Mouse (Mus musculus): ENCODE data around the gene Tram2. TPM values are rescaled to one million over a fixed set of nuclear protein-coding genes. Genes with fewer than 3 reads are reported as not detected.

Tram2 gene
- polyA plus RNA-seq, 1 experiment from 2014 or later = 2.8 TPM

DNA sequence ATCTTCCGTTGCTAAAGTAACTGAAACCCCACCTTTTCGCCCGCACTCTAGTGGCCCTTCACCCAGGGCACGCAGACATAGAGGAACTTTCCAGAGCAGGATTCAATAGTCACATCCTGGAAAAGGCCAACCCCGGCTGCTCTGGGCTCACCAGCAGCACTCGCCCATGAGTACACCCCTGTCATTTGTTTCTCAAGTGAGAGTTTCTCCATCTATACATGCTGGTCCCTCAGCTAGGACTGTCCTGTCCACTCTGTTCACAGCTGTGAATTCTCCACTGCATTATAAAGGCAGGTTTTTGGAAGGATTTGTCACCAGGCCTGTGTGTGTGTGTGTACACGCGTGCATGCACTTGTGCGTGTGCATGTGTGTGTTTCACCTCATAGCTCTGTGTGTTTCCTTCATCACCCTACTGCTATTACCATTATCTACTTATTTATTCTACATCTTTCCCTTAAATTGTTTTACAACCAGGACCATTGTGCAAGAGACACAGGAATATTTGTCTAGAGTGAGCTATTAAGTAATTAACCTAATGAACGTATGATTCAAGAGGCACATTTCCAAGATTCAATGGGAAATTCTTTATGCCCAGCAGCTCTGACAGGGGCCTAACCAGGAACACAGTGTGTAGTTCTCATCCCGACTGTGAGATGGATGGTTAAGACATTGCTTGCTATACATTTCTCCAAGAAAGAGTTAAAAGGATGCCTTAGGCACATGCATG lies 45.8 kb downstream of the Tram2 start:
- 93% methylated on average over 11 of the region's 11 CpGs for WGBS
- no peaks in the 10 kb centered on the region for H3K36me3 ChIP-seq (replicated peaks; ENCODE audit: control insufficient read depth, insufficient read depth)
- no peaks in the 10 kb centered on the region for H3K27me3 ChIP-seq (ENCODE audit: control insufficient read depth, insufficient read depth, low read length)
- H3K4me2 ChIP-seq (replicated peaks) = no peak overlapping the region
- no peaks in the 10 kb centered on the region for H3K4me1 ChIP-seq (replicated peaks; ENCODE audit: control insufficient read depth, insufficient read depth, low read length)
- H3K4me3 ChIP-seq (replicated peaks; ENCODE audit: low read length) = no peak overlapping the region
- H3K27ac ChIP-seq = no peak overlapping the region
- H3K9ac ChIP-seq = no peak overlapping the region
- ATAC-seq (ENCODE audit: low FRiP score) = no peak
- no peak for DNase-seq (ENCODE audit: low spot score)
- H3K9me3 ChIP-seq (ENCODE audit: control insufficient read depth, low read length) = no peaks in the 10 kb centered on the region

DNA sequence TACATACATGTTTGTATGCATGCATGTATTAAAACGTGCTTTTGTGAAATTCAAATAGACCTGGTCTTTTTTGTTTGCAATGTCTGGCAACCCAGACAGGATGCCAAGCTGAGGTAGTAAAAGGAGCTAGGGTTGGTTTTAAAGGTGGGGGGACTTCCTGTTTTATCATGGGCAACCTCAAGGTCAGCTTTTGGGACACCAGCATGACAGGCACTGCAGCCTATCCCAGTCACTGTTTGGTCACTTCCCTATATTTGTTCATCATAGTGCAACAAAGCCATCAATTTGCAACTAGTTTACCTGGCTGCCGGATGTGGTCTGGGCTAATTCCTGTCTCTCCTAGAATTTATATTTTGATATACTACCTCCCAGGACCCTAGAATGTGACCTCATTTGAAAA lies 47.4 kb downstream of the Tram2 start:
- Histone ChIP-seq H3K4me2 (replicated peaks) (no peak overlapping the region), H3K9me3 (ENCODE audit: control insufficient read depth, low read length) (no peaks in the 10 kb centered on the region), H3K4me3 (replicated peaks; ENCODE audit: low read length) (no peak overlapping the region), H3K9ac (no peak overlapping the region), H3K27me3 (ENCODE audit: control insufficient read depth, insufficient read depth, low read length) (no peaks in the 10 kb centered on the region), H3K27ac (no peak overlapping the region), H3K4me1 (replicated peaks; ENCODE audit: control insufficient read depth, insufficient read depth, low read length) (no peaks in the 10 kb centered on the region), H3K36me3 (replicated peaks; ENCODE audit: control insufficient read depth, insufficient read depth) (no peaks in the 10 kb centered on the region)
- ATAC-seq (ENCODE audit: low FRiP score) (no peak), DNase-seq (ENCODE audit: low spot score) (no peak)
- 89% methylated on average over 2 of the region's 2 CpGs for WGBS

DNA sequence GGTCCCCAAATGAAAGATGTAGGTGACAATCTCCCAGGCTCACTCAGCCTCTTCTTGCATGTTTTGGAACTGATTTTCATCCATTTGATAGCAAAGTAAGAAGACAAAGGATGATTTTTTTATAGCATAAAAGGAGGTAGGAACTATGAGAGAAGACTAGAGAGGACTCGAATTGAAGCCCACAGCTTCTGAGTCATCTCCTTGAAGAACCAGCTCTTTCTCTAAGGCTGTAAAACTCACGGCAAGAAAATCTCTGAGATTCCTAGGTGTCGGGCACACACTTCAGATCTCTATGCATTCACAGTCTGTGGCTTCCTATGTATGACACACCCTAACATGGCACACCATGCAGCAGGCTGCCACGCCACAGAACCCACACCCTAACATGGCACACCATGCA lies 50.0 kb downstream of the Tram2 start:
- Histone ChIP-seq H3K27me3 (ENCODE audit: control insufficient read depth, insufficient read depth, low read length) (no peaks in the 10 kb centered on the region), H3K9ac (no peak overlapping the region), H3K4me1 (replicated peaks; ENCODE audit: control insufficient read depth, insufficient read depth, low read length) (no peaks in the 10 kb centered on the region), H3K36me3 (replicated peaks; ENCODE audit: control insufficient read depth, insufficient read depth) (no peaks in the 10 kb centered on the region), H3K27ac (no peak overlapping the region), H3K9me3 (ENCODE audit: control insufficient read depth, low read length) (no peaks in the 10 kb centered on the region), H3K4me2 (replicated peaks) (no peak overlapping the region), H3K4me3 (replicated peaks; ENCODE audit: low read length) (no peak overlapping the region)
- WGBS = 95% methylated on average over 4 of the region's 4 CpGs
- DNase-seq (ENCODE audit: low spot score) = no peak
- no peak for ATAC-seq (ENCODE audit: low FRiP score)

GRCm38 (mm10) chr1:21026534-21026933 lies 52.5 kb downstream of the Tram2 start:
- 94% methylated on average over 7 of the region's 7 CpGs for WGBS
- Histone ChIP-seq H3K36me3 (replicated peaks; ENCODE audit: control insufficient read depth, insufficient read depth) (no peaks in the 10 kb centered on the region), H3K9ac (no peak overlapping the region), H3K27ac (no peak overlapping the region), H3K4me2 (replicated peaks) (no peak overlapping the region), H3K9me3 (ENCODE audit: control insufficient read depth, low read length) (no peaks in the 10 kb centered on the region), H3K4me1 (replicated peaks; ENCODE audit: control insufficient read depth, insufficient read depth, low read length) (no peaks in the 10 kb centered on the region), H3K27me3 (ENCODE audit: control insufficient read depth, insufficient read depth, low read length) (no peaks in the 10 kb centered on the region), H3K4me3 (replicated peaks; ENCODE audit: low read length) (no peak overlapping the region)
- ATAC-seq (ENCODE audit: low FRiP score) = no peak
- no peak for DNase-seq (ENCODE audit: low spot score)

DNA sequence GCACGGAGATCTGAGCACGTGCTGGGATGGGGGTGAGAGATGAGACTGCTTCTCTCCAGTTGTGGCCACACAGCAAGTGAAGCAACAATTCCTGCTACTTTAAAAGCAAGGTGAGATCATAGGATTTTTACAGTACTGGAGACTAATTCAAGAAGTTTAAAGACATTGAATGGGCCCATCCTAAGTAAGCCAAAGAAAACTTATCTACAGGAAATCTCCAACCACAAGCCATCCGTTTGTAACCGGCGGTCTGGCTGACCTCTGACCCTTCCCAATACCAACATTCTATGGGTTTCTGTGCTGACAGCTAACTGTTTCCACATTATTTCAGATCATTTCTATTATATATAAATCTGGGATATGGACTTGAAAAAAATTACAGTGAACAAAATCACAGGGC lies 53.8 kb downstream of the Tram2 start:
- 87% methylated on average over 5 of the region's 5 CpGs for WGBS
- Histone ChIP-seq H3K4me2 (replicated peaks) (no peak overlapping the region), H3K4me3 (replicated peaks; ENCODE audit: low read length) (no peak overlapping the region), H3K27ac (no peak overlapping the region), H3K9ac (no peak overlapping the region), H3K4me1 (replicated peaks; ENCODE audit: control insufficient read depth, insufficient read depth, low read length) (no peaks in the 10 kb centered on the region), H3K27me3 (ENCODE audit: control insufficient read depth, insufficient read depth, low read length) (no peaks in the 10 kb centered on the region), H3K36me3 (replicated peaks; ENCODE audit: control insufficient read depth, insufficient read depth) (no peaks in the 10 kb centered on the region), H3K9me3 (ENCODE audit: control insufficient read depth, low read length) (no peaks in the 10 kb centered on the region)
- no peak for ATAC-seq (ENCODE audit: low FRiP score)
- no peak for DNase-seq (ENCODE audit: low spot score)

GRCm38 (mm10) chr1:21023101-21023500 lies 55.9 kb downstream of the Tram2 start:
- H3K9ac ChIP-seq = no peak overlapping the region
- no peaks in the 10 kb centered on the region for H3K4me1 ChIP-seq (replicated peaks; ENCODE audit: control insufficient read depth, insufficient read depth, low read length)
- no peak overlapping the region for H3K4me3 ChIP-seq (replicated peaks; ENCODE audit: low read length)
- no peak overlapping the region for H3K27ac ChIP-seq
- no peak for DNase-seq (ENCODE audit: low spot score)
- no peaks in the 10 kb centered on the region for H3K36me3 ChIP-seq (replicated peaks; ENCODE audit: control insufficient read depth, insufficient read depth)
- 88% methylated on average over 3 of the region's 3 CpGs for WGBS
- H3K4me2 ChIP-seq (replicated peaks) = no peak overlapping the region
- ATAC-seq (ENCODE audit: low FRiP score) = no peak
- H3K27me3 ChIP-seq (ENCODE audit: control insufficient read depth, insufficient read depth, low read length) = no peaks in the 10 kb centered on the region
- no peaks in the 10 kb centered on the region for H3K9me3 ChIP-seq (ENCODE audit: control insufficient read depth, low read length)

DNA sequence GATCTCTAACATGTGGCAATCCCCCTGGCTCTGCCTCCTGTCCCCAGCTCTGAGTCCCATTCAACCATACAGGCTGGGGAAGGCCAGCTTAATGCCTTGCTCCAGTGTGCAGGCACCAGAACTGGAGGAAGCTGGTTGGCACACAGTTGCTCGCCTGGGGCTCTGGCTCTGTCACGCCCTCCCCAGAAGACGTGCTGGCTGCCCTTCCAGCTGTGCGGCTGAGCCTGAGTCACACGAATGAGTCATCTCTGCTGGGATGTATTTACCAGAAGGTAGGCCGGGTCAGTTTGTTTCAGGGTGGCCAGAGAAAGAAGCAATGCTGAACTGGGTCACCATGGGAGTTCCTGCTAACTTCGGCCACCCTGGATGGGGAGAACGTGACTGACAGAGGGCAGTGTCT lies 64.6 kb downstream of the Tram2 start:
- no peak for DNase-seq (ENCODE audit: low spot score)
- no peak for ATAC-seq (ENCODE audit: low FRiP score)
- Histone ChIP-seq H3K4me2 (replicated peaks) (no peak overlapping the region), H3K36me3 (replicated peaks; ENCODE audit: control insufficient read depth, insufficient read depth) (no peaks in the 10 kb centered on the region; the same call in 1 of the 2 replicates), H3K9me3 (ENCODE audit: control insufficient read depth, low read length) (no peaks in the 10 kb centered on the region), H3K27ac (no peak overlapping the region), H3K27me3 (ENCODE audit: control insufficient read depth, insufficient read depth, low read length) (no peaks in the 10 kb centered on the region), H3K9ac (no peak overlapping the region), H3K4me1 (replicated peaks; ENCODE audit: control insufficient read depth, insufficient read depth, low read length) (no peaks in the 10 kb centered on the region), H3K4me3 (replicated peaks; ENCODE audit: low read length) (no peak overlapping the region)
- 67% methylated on average over 8 of the region's 8 CpGs for WGBS

- ATAC-seq (ENCODE audit: low FRiP score) (no peak), DNase-seq (ENCODE audit: low spot score) (no peak)
- H3K27ac ChIP-seq = no peak overlapping the region
- WGBS = 74% methylated on average over 6 of the region's 6 CpGs
- H3K4me2 ChIP-seq (replicated peaks) = no peak overlapping the region
- H3K4me1 ChIP-seq (replicated peaks; ENCODE audit: control insufficient read depth, insufficient read depth, low read length) = no peaks in the 10 kb centered on the region
- no peaks in the 10 kb centered on the region; the same call in 1 of the 2 replicates for H3K36me3 ChIP-seq (replicated peaks; ENCODE audit: control insufficient read depth, insufficient read depth)
- no peak overlapping the region for H3K4me3 ChIP-seq (replicated peaks; ENCODE audit: low read length)
- H3K9ac ChIP-seq = no peak overlapping the region
- H3K27me3 ChIP-seq (ENCODE audit: control insufficient read depth, insufficient read depth, low read length) = no peaks in the 10 kb centered on the region
- H3K9me3 ChIP-seq (ENCODE audit: control insufficient read depth, low read length) = no peaks in the 10 kb centered on the region
These were observed 68.7 kb downstream of the Tram2 start for GRCm38 (mm10) chr1:21010282-21010800.

DNA sequence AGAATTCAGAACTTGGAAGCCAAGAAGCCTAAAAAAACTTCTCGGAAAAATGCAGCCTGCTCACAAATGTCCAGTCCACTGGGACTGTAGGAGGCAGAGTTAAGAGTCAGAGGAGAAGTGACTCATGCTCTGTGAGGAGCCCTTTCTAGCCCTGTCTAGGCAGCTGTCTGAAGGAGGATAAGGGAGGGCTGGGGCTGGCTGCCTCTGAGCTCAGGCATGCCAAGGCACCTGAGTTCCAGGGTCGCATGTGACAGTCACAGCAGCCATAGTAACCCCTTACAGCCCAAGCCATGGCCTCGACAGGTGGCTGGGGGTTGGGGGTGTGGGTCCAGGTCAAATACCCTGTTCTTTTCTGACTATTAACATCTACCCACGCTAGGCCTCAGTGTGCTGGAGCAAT lies 70.1 kb downstream of the Tram2 start:
- Histone ChIP-seq H3K9ac (no peak overlapping the region), H3K4me2 (replicated peaks) (no peak overlapping the region), H3K27me3 (ENCODE audit: control insufficient read depth, insufficient read depth, low read length) (no peaks in the 10 kb centered on the region), H3K4me3 (replicated peaks; ENCODE audit: low read length) (no peak overlapping the region), H3K9me3 (ENCODE audit: control insufficient read depth, low read length) (no peaks in the 10 kb centered on the region), H3K4me1 (replicated peaks; ENCODE audit: control insufficient read depth, insufficient read depth, low read length) (no peaks in the 10 kb centered on the region), H3K36me3 (replicated peaks; ENCODE audit: control insufficient read depth, insufficient read depth) (no peaks in the 10 kb centered on the region; the same call in 1 of the 2 replicates), H3K27ac (no peak overlapping the region)
- WGBS = 78% methylated on average over 4 of the region's 4 CpGs
- ATAC-seq (ENCODE audit: low FRiP score) (no peak), DNase-seq (ENCODE audit: low spot score) (no peak)
